Mouse (Mus musculus) urinary bladder, postnatal 4 days (tissue): ENCODE results near the gene Cradd.

Experiments
- DNase-seq, 2 experiments: peaks; one replicate each; pipeline ENCODE4 v3.0.0; 2021 to 2022; ENCODE audit warnings: low spot score in 2 of 2

Gene Cradd

GRCm38 (mm10) chr10:95306824-95307552, 16.9 kb downstream of the Cradd start:
- no peak for DNase-seq

GRCm38 (mm10) chr10:95304240-95304639, 19.7 kb downstream of the Cradd start:
- DNase-seq: no peak

GRCm38 (mm10) chr10:95302211-95303163, 21.4 kb downstream of the Cradd start:
- DNase-seq: no peak

- no peak for DNase-seq
Measured at GRCm38 (mm10) chr10:95300178-95300793, 23.6 kb downstream of the Cradd start.

GRCm38 (mm10) chr10:95299808-95300133, 24.2 kb downstream of the Cradd start:
- DNase-seq: no peak

GRCm38 (mm10) chr10:95299010-95299807, 24.7 kb downstream of the Cradd start:
- DNase-seq: no peak

- no peak for DNase-seq
Measured at GRCm38 (mm10) chr10:95298504-95298903, 25.4 kb downstream of the Cradd start.

- DNase-seq: no peak
Measured at GRCm38 (mm10) chr10:95297690-95298104, 26.2 kb downstream of the Cradd start.

GRCm38 (mm10) chr10:95297024-95297423, 26.9 kb downstream of the Cradd start:
- no peak for DNase-seq

GRCm38 (mm10) chr10:95293261-95293660, 30.7 kb downstream of the Cradd start:
- no peak for DNase-seq

GRCm38 (mm10) chr10:95292269-95292668, 31.7 kb downstream of the Cradd start:
- no peak for DNase-seq

- no peak for DNase-seq
Measured at GRCm38 (mm10) chr10:95291133-95291876, 32.6 kb downstream of the Cradd start.

GRCm38 (mm10) chr10:95289819-95290218, 34.1 kb downstream of the Cradd start:
- DNase-seq: no peak

GRCm38 (mm10) chr10:95288206-95288605, 35.7 kb downstream of the Cradd start:
- no peak for DNase-seq

GRCm38 (mm10) chr10:95287351-95287750, 36.6 kb downstream of the Cradd start:
- DNase-seq: no peak

- no peak for DNase-seq
Measured at GRCm38 (mm10) chr10:95283434-95283833, 40.5 kb downstream of the Cradd start.

GRCm38 (mm10) chr10:95281996-95282395, 41.9 kb downstream of the Cradd start:
- DNase-seq: no peak

GRCm38 (mm10) chr10:95281466-95281990, 42.4 kb downstream of the Cradd start:
- DNase-seq: no peak

GRCm38 (mm10) chr10:95280327-95280726, 43.6 kb downstream of the Cradd start:
- DNase-seq: no peak

GRCm38 (mm10) chr10:95279459-95279858, 44.5 kb downstream of the Cradd start:
- no peak for DNase-seq

GRCm38 (mm10) chr10:95278085-95278484, 45.8 kb downstream of the Cradd start:
- DNase-seq: no peak
